Mouse (Mus musculus) adrenal gland, adult 18-20 months (tissue): ENCODE measurements around the gene Gm8108. TPM values are rescaled to one million over a fixed set of nuclear protein-coding genes. Genes with fewer than 3 reads are reported as not detected.
"Not testable (repeated sequence)": the region's sequence is repeated elsewhere in the genome, so short reads cannot be mapped to it uniquely, and the experiment has no call there.

ENCODE experiments used
- DNase-seq, 2 experiments: peaks; one replicate each; pipeline ENCODE4 v3.0.0; 2021 to 2022; ENCODE audit warnings: low spot score in 2 of 2
- long read RNA-seq, 2 experiments: library from polyadenylated mRNA; stranded (forward); transcript quantifications; one replicate each; pipeline ENCODE4 v2.0.0; 2021
- total RNA-seq, 2 experiments: library from RNA; stranded (reverse); gene quantifications; 1 replicate in 1 of 2; 2 replicates in 1 of 2; pipeline ENCODE4 v1.2.3; 2021

The Gm8108 gene
- total RNA-seq, result under 1 TPM; 0.32 to 0.36 TPM
- long read RNA-seq, experiment 1, result 0 reads
- long read RNA-seq, experiment 2, partial matches to known transcripts, result 0 of 1 reads
- long read RNA-seq, experiment 2, other reads (novel, unspliced or antisense), result 1 of 1 reads

DNA sequence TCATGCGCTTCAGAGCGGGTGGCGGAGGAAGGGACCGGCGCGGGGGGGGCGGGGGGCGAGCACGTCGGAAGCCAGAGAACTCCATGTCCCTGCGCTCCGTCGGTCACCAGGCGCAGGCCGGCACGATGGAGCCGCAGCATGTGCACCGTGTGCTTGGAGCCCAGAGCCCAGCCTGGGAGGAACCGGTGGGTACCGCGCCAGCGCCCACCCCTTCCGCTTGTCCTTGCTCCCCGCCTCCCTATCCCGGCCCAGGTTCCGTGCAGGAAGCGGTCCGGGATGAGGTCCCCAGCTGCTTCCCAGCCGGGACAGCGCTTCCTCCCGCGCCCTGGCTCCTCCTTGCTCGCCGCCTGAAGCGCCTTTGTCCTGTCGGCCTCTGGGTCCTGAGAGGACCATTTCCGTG, at the start of gene Gm8108:
Gene Gm8108 (plus strand): TSS at position 101 of the 400 bp plus-strand sequence.
- DNase-seq, result not testable (repeated sequence)

DNA sequence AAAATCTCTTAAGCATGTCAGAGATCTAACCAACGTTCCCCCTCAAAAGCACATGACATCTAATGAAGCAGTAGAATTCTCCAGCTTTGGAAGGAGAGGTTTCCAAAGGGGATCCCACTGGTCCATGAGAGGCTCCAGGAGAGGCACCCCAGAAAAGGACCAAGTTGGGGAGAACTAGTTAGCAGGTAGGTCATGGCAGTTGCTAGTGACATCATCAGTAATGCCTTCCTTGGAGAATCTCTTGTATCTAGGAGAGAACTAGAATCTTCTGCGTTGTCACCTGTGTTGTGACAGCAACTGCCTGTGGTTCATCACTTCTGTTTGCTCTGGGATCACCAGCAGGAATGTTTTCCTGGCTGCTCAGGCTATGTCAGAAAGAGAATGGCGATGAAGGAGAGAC, 26.5 kb upstream of the Gm8108 start, which contains the start of gene Gm3115:
Gene Gm3115 (plus strand): TSS at position 301 of the 400 bp plus-strand sequence.
- DNase-seq, result not testable (repeated sequence)

DNA sequence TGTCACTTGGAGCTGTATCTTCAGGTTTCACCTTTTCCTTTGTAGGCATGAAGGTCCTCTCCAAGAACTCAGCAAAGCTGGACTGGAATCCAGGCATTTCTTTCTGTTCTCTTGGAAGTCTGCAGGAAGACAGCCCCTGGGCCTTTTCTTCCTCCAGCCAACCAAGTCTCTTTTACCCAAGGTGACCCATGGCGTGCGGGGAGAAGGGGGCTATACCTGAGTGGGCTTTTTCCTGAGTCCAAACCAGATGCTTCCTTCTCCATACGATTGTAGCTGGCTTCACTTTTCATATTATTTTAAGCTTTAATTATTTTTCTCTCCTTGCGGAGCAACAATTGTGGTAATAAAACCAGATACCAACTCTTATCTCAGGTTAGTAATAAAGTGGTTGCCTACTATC, 31.3 kb downstream of the Gm8108 start:
- not testable (repeated sequence) for DNase-seq

DNA sequence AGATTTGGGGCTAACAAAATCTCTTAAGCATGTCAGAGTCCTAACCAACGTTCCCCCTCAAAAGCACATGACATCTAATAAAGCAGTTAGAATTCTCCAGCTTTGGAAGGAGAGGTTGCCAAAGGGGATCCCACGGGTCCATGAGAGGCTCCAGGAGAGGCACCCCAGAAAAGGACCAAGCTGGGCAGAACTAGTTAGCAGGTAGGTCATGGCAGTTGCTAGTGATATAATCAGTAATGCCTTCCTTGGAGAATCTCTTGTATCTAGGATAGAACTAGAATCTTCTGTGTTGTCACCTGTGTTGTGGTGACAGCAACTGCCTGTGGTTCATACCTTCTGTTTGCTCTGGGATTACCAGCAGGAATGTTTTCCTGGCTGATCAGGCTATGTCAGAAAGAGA, 54.4 kb downstream of the Gm8108 start, which contains the start of gene Gm3127:
Gene Gm3127 (plus strand): TSS at position 301 of the 400 bp plus-strand sequence.
- DNase-seq, result not testable (repeated sequence)

DNA sequence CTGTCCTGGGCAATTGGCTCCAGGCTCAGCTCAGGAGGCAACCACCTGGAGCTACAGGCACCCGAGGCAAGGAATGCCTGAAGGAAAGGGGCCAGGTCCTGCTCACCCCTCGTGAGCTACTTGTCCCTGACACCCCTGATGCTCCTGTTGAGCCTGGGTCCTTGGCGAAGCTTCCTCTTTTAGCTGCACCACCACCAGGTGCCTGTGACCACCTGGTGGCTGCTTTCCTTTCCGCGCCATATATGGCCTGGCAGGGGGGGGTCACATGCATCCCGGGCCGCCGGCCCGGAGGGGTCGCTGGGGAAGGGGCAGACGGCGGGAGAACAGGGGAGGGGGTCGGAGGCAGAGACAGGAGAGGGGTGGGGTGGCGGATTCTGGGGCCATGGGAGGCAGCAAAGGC, 71.7 kb downstream of the Gm8108 start:
- DNase-seq, result peak in 1 of 2 experiments; percentile 7

Other genes starting within 250 kb of the Gm8108 start
- gene Gm2916, start 226.4 kb upstream of the Gm8108 start, total RNA-seq, result not detected
- gene Gm3029, start 178.8 kb upstream of the Gm8108 start, total RNA-seq, result not detected
- gene Gm3095, start 147.0 kb upstream of the Gm8108 start, total RNA-seq, result not detected
- gene Gm3099, start 112.1 kb upstream of the Gm8108 start, total RNA-seq, result not detected
- under 1 TPM in 1 of 2 experiments, not detected in 1; 0.40 TPM for gene Gm5796, start 86.6 kb upstream of the Gm8108 start, total RNA-seq
- not detected for gene Gm3115, start 26.4 kb upstream of the Gm8108 start, total RNA-seq
- not detected for gene Gm3127, start 54.5 kb downstream of the Gm8108 start, total RNA-seq
- gene Gm2974, start 72.0 kb downstream of the Gm8108 start, total RNA-seq, result not detected
- not detected for gene Gm3138, start 139.1 kb downstream of the Gm8108 start, total RNA-seq
- not detected for gene Gm3149, start 206.8 kb downstream of the Gm8108 start, total RNA-seq
- gene 2610042L04Rik, start 224.2 kb downstream of the Gm8108 start, total RNA-seq, result not detected